Mouse (Mus musculus) kidney, adult 2 months (tissue): ENCODE data around the gene Abcd1. TPM values are rescaled to one million over a fixed set of nuclear protein-coding genes. Genes with fewer than 3 reads are reported as not detected.
A peak's percentile ranks its signal among the peaks of the same experiment; 100 is the strongest.
"Not testable (repeated sequence)": the region's sequence is repeated elsewhere in the genome, so short reads cannot be mapped to it uniquely, and the experiment has no call there.

Source experiments
- DNase-seq: peaks from one replicate; pipeline ENCODE4 v3.0.0; 2021
- H3K27ac ChIP-seq: fragments of 200-500 bp; 2 replicates; pipeline ENCODE4 v1.5.1; 2012; ENCODE audit warnings: low read depth, low read length, control low read depth, inconsistent platforms; ENCODE audit not compliant: insufficient read depth
- H3K27me3 ChIP-seq: fragments of 200-500 bp; replicated peaks from 2 replicates; pipeline ENCODE4 v1.6.1; 2012; ENCODE audit warnings: mild to moderate bottlenecking, moderate library complexity, low read length, inconsistent platforms; ENCODE audit not compliant: control insufficient read depth, insufficient read depth
- H3K36me3 ChIP-seq: fragments of 200-500 bp; 2 replicates; pipeline ENCODE4 v1.6.1; 2012; ENCODE audit warnings: mild to moderate bottlenecking, moderate library complexity, low read length, inconsistent platforms; ENCODE audit not compliant: control insufficient read depth, insufficient read depth
- H3K4me1 ChIP-seq: fragments of 200-500 bp; 2 replicates; pipeline ENCODE4 v1.6.1; 2011; ENCODE audit warnings: low read length; ENCODE audit not compliant: control insufficient read depth, insufficient read depth
- H3K4me3 ChIP-seq: fragments of 200-500 bp; 2 replicates; pipeline ENCODE4 v1.5.1; 2011; ENCODE audit warnings: mild to moderate bottlenecking, low read depth, low read length, control low read depth; ENCODE audit not compliant: insufficient read depth
- CTCF ChIP-seq: fragments of 200-500 bp; conservative IDR thresholded peaks from 2 replicates; pipeline ENCODE4 v1.5.1; 2011; ENCODE audit warnings: low read depth, mild to moderate bottlenecking, control low read depth, low read length, moderate library complexity, mixed read lengths; ENCODE audit not compliant: insufficient read depth, insufficient read length
- POLR2A ChIP-seq: fragments of 200-500 bp; IDR thresholded peaks from one replicate; pipeline ENCODE4 v1.6.1; 2011; ENCODE audit warnings: low read depth, low read length, control low read depth
- WGBS: fragments of 180-500 bp; shearing (Covaris S2); methylation state at CpG from one replicate; pipeline ENCODE4 v1.1.7; 2018; 5-methylcytosine and 5-hydroxymethylcytosine counted together
- polyA plus RNA-seq: library from polyadenylated mRNA; depleted of rRNA; stranded (reverse); fragments of >200 nt; gene quantifications from 2 replicates; pipeline ENCODE4 v1.2.3, GENCODE M21; 2012

Abcd1 gene
- polyA plus RNA-seq, 1 experiment, result 20.0 TPM

DNA sequence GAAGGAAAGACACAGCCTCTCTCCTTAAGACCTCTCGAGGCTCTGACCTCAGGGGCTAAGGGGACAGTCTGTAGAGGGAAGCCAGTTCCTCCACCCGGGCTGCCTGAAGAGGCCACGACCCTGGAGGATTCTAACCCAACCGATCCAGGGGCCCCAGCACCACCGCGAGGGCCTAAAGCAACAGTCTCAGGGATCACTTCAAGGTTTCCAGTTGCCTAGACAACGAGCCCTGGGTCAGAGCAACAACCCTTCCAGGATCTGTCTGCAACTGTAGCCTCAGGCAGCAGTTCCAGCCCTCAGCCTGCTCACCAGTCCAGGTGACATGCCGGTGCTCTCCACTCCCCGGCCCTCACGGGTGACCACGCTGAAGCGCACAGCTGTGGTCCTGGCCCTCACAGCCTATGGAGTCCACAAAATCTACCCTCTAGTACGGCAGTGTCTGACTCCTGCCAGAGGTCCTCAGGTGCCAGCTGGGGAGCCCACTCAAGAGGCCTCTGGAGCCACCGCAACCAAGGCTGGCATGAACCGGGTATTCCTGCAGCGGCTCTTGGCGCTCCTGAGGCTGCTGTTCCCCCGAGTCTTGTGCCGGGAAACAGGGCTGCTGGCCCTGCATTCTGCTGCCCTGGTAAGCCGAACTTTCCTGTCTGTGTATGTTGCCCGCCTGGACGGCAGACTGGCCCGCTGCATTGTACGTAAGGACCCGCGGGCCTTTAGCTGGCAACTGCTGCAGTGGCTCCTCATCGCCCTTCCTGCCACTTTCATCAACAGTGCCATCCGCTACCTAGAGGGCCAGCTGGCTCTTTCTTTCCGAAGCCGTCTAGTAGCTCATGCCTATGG lies 530 bp downstream of the Abcd1 start:
- 14% methylated on average over 30 of the region's 30 CpGs for WGBS
- no peak for DNase-seq
- Histone ChIP-seq H3K27ac (peak overlapping the region; percentile 84), H3K4me1 (peaks cover 4% of the 10 kb centered on the region; the same call in 1 of the 2 replicates), H3K4me3 (peak overlapping the region; percentile 50), H3K27me3 (no peaks in the 10 kb centered on the region), H3K36me3 (no peaks in the 10 kb centered on the region)
- TF ChIP-seq CTCF (no peak), POLR2A (no peak)

DNA sequence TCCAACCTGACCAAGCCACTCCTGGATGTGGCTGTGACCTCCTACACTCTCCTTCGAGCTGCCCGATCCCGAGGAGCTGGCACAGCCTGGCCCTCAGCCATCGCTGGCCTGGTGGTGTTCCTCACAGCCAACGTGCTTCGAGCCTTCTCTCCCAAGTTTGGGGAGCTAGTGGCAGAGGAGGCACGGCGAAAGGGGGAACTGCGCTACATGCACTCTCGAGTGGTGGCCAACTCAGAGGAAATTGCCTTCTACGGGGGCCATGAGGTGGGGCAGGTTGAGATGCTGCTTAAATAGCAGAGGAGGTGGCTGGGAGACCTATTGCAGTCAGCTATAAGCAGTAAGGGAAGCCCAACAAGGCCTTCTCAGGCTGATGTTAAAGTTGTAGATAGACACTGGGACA lies 1.3 kb downstream of the Abcd1 start:
- peak overlapping the region; percentile 84; the same call in 1 of the 2 replicates for H3K27ac ChIP-seq
- peak; percentile 5 for DNase-seq

DNA sequence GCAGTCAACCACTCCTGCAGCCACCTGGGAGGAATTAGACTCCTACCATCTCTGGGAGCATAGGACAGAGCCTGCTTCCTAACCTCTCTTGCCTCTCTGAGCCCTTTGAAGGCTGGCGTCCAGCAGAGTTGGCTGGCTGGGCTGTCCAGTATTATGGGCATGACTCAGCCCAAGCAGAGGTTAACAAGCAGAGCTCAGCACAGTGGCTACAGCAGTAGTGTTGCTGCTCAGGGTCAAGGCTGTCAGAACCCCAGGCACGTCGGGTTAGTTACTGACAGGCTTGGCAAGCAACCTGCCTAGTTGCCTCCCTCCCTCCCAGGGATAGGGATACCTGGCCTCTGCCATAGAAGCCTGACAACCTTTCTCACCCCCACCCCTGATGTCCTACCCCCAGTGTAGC lies 1.9 kb downstream of the Abcd1 start:
- Histone ChIP-seq H3K27me3 (no peaks in the 10 kb centered on the region), H3K36me3 (no peaks in the 10 kb centered on the region), H3K4me1 (peaks cover 4% of the 10 kb centered on the region; the same call in 1 of the 2 replicates), H3K27ac (peak overlapping the region; percentile 37; the same call in 1 of the 2 replicates), H3K4me3 (peak overlapping the region; percentile 13; the same call in 1 of the 2 replicates)
- 0% methylated on average over 3 of the region's 3 CpGs for WGBS
- TF ChIP-seq POLR2A (no peak), CTCF (no peak)
- peak; percentile 25 for DNase-seq

More for the DNA sequence above, 1.3 kb downstream of the Abcd1 start:
- no peaks in the 10 kb centered on the region for H3K27me3 ChIP-seq
- peak overlapping the region; percentile 50 for H3K4me3 ChIP-seq
- peaks cover 4% of the 10 kb centered on the region; the same call in 1 of the 2 replicates for H3K4me1 ChIP-seq
- WGBS, result 36% methylated on average over 11 of the region's 11 CpGs
- TF ChIP-seq CTCF (no peak), POLR2A (no peak)
- H3K36me3 ChIP-seq, result no peaks in the 10 kb centered on the region

DNA sequence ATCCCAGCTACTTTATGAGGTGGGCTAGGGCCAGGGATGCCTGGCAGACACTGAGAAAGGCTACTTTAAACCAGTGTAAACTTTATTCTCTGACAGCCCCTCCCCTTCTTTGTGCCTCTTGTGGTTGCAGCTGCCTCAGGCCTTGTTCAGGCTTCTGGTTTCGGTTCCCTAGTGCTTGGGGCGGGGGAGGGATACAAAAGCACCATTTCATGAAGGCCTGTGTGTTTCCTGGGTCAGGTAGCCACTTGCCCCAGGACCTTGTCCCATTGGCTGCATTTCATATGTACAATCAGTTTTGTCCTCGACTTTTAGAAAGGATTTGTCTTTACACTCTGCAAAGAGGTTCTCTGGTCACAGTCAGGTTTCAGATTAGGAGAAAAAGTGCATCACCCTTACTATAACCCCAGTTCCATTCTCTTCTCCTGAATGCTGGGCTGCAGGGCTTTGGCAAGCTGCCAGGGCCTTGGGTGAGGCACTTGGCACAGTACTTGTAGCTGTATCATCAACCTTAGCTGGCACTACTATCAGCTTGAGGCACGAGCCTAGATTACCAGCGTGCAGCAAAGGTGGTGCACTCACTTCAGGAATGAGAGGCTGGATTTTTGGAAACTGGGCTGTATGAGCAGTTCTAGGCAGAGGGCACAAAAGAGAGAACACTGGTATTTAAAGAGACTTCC lies 2.4 kb downstream of the Abcd1 start:
- peak overlapping the region; percentile 42; the same call in 1 of the 2 replicates for H3K27ac ChIP-seq
- H3K4me1 ChIP-seq, result peaks cover 4% of the 10 kb centered on the region; the same call in 1 of the 2 replicates
- H3K4me3 ChIP-seq, result 0 out of 2 replicates have a peak overlapping the region, but pooled peaks have one; percentile 13
- no peaks in the 10 kb centered on the region for H3K36me3 ChIP-seq
- DNase-seq, result peak; percentile 56
- no peak for TF ChIP-seq POLR2A
- TF ChIP-seq CTCF, result no peak
- H3K27me3 ChIP-seq, result no peaks in the 10 kb centered on the region
- WGBS, result 17% methylated on average over 5 of the region's 5 CpGs

DNA sequence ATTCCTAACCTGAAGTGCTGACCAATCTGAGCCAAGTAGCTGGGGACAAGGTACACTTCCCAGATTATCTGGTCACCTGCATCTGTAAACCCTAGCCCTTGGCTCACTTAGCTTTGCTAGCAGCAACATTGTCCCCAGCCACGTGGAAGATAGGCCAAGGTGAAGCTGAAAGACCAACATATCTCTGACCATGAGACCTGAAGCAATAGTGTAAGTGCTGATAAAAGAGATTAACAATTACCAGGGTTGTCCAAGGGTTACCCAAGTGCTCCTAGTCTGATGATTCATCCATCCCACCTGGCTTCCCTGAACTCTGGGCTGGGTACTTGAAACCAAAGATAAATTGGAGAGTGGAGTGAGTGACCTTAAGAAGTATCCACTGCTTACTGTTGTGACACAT lies 14.5 kb downstream of the Abcd1 start:
- no peak overlapping the region for H3K27ac ChIP-seq
- TF ChIP-seq CTCF, result no peak
- TF ChIP-seq POLR2A, result no peak

DNA sequence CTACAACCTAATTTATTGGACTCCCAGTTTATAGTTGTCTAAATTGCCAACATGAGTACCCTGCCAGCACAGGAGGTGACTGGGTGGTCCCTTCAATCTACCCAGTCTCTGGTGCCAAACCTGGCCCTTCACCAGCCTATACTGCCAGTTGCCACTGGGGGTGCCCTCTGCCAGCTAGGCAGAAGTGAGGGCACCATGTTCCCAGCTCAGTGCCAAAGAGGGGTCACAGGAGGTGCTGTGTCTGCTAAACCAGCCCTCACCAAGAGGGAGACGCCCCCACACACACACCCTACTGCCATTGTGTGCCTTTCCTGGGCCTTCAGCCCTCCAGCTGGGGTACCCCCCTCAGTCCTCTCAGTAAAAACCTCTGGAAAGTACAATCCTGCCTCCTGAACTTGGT lies 21.8 kb downstream of the Abcd1 start:
- 86% methylated on average over 1 of the region's 1 CpGs for WGBS
- H3K4me3 ChIP-seq, result no peak overlapping the region
- H3K36me3 ChIP-seq, result no peaks in the 10 kb centered on the region
- no peaks in the 10 kb centered on the region for H3K4me1 ChIP-seq
- no peak for DNase-seq
- H3K27ac ChIP-seq, result no peak overlapping the region
- no peak for TF ChIP-seq POLR2A
- peak; percentile 27; the same call in 1 of the 2 replicates for TF ChIP-seq CTCF
- no peaks in the 10 kb centered on the region for H3K27me3 ChIP-seq

More for the DNA sequence above, 14.5 kb downstream of the Abcd1 start:
- 53% methylated on average over 1 of the region's 1 CpGs for WGBS
- no peaks in the 10 kb centered on the region for H3K27me3 ChIP-seq
- H3K4me3 ChIP-seq, result no peak overlapping the region
- no peaks in the 10 kb centered on the region for H3K36me3 ChIP-seq
- no peak for DNase-seq
- no peaks in the 10 kb centered on the region for H3K4me1 ChIP-seq

DNA sequence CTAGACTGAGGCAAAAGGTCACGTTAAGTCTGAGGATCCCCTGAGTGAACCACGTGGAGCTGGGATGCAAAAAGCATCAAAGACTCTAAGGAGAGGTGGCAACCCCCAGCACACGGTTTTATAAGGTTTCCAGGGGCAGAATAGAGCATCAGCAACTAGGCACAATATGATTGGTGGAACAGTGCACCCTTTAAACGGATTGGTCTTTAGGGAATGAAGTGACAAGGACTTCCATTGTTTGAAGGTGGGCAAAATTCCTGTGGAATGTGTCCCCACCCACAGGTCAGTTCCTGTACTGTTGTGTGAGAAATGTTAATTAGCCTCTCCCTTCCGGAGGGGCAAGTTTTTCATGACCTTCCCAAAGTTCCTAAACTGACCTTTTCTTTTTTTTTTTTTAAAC lies 22.8 kb downstream of the Abcd1 start:
- Histone ChIP-seq H3K27me3 (no peaks in the 10 kb centered on the region), H3K4me3 (no peak overlapping the region), H3K36me3 (no peaks in the 10 kb centered on the region), H3K27ac (no peak overlapping the region), H3K4me1 (no peaks in the 10 kb centered on the region)
- no peak for TF ChIP-seq POLR2A
- TF ChIP-seq CTCF, result no peak
- 61% methylated on average over 5 of the region's 5 CpGs for WGBS
- no peak for DNase-seq

DNA sequence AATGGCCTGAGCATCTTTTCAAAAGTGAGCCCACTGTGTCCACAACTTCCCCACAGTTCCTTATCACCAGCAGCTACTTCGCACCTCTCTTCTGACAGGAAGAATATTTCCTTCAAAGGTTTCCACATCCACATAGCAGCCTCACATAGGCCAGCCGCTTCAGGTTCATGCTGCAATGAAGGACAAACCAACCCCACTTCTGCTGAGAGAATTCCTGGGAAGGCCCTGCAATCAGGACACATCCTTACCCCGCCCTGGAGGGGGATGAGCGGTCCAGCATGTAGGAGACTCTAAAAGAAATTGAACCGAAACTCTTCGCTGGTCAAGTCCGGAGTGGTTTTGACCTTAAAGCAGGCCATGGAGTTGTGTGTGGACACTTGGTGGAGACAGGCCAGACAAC lies 23.4 kb downstream of the Abcd1 start:
- not testable (repeated sequence) for DNase-seq, H3K36me3 ChIP-seq, H3K27me3 ChIP-seq, H3K4me3 ChIP-seq, H3K4me1 ChIP-seq, H3K27ac ChIP-seq
- 93% methylated on average over 7 of the region's 7 CpGs for WGBS
